Mouse (Mus musculus) hematopoietic stem cell, adult 5-6 weeks (primary cell): ENCODE data around the gene Cask. TPM values are rescaled to one million over a fixed set of nuclear protein-coding genes. Genes with fewer than 3 reads are reported as not detected.

Experiments used
- ATAC-seq, 2 experiments: fragments of 125-278 bp in 1 of 2; replicated peaks in 1 of 2; 2 replicates each; pipeline ENCODE4 v1.8.0; 2016 to 2017; ENCODE audit warnings: inconsistent platforms in 2 of 2, mild to moderate bottlenecking in 2 of 2, moderate number of reproducible peaks in 2 of 2, low read depth in 1 of 2, moderate TSS enrichment in 1 of 2; ENCODE audit not compliant: low FRiP score in 2 of 2, poor library complexity in 2 of 2, severe bottlenecking in 2 of 2, insufficient read depth in 1 of 2, low TSS enrichment in 1 of 2
- total RNA-seq: library from RNA; stranded (forward); fragments of 172-1452, 232-1000 nt; gene quantifications from 2 replicates; pipeline ENCODE4 v1.2.3, GENCODE M21; 2017

The Cask gene
- total RNA-seq, 1 experiment from 2014 or later = 14.1 TPM

DNA sequence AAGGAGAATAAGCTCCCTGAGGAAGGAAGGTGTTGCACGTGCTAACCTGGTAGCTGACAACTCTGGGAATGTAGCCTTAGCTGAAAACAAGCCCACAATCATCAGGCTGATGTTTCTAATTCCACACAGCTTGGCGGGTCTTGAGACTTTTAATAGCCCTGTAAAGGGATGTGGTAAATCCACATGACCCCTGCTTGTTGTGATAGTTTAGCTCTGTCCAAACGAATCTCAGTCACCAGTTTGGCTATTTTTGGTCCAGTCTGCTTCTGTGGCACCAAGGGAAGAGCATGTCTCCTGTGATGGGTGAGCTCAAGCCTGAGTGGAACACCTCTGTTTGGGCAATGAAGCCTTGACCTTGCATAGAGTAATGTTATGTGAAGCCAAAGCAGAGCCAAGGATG, 244.4 kb downstream of the Cask start:
- no peak for ATAC-seq

DNA sequence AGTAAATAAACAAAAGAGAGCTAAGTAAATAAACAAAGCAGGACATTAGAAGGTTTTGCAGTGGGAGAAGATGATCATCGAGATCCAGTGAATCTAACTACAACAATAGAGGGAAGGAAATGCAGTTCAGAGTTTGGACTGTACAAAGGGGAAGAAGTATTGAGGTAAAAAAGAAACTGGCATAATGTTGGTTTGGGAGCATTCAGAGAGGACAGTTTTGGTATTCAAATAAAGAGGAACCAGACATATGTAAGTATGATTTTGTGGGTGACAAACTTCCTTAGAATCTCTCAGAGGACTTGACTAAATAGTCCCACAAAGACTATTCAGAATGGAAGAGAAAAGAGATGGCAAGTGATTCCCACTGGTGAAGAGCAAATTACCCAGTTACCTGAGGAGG, 251.2 kb downstream of the Cask start:
- peak; percentile 51 to 59; a peak in 3 of 4 replicates for ATAC-seq

DNA sequence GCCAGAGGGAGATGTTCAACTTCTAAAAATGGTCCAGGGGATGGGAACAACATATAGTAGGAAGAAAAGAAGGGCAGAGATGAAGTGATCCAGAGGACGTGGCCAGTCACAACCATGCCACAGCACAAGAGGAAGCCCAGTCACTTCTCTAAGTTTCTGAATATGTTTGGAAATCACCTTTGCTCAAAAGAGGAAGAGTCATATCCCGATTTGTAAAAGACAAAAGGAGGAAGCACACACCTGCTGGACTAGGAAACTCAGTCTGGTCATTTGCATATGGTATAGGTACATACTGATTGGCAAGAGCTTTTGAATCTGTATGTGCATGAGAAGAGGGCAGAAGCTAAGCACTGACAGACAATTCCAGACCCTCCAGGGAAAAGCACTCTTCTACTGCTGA, 251.8 kb downstream of the Cask start:
- ATAC-seq = peak in 1 of 2 experiments; percentile 51; a peak in 1 of 4 replicates

DNA sequence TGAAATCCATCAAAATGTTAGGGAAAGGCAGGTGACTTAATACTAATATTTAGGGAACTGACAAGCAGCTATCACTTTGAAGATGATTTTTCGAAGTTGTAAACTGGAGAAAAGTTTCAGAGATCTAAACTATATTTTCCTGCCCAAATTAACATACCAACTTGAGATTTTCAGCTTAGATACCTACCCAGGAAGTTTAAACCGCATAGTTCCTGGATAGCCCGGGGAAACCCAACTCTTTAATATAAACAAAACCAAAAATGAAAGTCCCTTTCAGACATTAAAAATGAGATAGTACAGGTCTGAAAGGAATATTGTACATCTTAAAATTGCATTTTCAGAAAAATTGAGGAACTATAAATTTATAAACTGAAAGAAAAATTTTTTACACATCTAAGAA, 273.5 kb downstream of the Cask start:
- ATAC-seq = no peak; a peak in 1 of 4 replicates

DNA sequence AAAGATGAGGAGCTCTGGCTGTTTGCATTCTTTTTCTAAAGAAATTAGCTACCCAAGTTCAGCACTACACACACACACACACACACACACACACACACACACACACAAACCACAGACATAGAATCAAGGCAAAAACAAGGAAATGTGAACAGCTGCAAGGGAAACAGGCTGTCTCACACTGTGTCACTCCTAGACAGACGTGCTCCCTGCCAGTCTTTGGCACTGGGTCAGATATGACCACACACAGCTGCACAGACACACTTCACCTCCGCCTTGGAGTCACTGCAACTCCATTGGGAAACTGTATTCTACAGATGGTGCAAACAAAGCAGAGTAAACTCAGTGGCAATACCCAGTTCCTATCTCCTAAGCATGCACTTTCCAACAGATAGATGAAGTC, 274.6 kb downstream of the Cask start:
- ATAC-seq = peak; percentile 97 to 99

DNA sequence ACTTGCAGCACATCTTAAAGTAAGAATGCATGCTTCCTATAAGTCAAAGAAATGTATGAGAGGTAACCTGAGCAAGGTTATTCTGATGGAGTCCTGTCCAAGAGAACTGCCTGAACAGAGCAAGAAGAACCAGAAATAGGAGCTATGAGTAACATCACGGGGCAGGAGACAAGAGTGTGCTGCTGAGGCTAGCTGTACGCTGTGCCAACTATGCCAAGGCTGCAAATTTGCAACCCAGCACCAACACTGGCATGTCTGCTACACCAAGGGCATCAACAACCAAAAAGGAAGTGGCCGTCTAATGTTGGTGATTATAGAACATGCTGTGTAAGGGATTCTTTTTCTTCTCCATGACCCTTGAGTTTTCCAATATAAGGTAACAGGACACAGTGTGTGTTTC, 276.3 kb downstream of the Cask start:
- ATAC-seq = no peak

DNA sequence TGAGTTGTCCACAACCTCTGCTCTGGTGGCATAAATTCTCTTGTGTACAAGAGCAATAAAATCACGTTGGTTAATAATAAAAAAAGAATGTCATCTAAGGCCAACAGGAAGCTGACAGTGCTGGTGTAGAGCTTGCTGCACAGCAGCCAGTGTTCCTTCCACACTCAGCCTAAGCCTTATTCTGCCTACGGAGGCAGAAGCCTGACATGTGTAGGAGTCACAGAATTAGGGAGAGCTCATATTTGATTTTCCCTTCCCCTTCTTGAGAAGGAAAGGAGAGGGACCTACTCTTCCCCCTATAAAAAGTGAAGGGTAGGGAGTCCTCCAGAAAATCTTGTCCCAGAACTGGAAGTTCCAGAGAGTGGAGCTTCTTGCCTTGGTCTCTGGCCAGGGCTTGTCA, 276.9 kb downstream of the Cask start:
- ATAC-seq = no peak

DNA sequence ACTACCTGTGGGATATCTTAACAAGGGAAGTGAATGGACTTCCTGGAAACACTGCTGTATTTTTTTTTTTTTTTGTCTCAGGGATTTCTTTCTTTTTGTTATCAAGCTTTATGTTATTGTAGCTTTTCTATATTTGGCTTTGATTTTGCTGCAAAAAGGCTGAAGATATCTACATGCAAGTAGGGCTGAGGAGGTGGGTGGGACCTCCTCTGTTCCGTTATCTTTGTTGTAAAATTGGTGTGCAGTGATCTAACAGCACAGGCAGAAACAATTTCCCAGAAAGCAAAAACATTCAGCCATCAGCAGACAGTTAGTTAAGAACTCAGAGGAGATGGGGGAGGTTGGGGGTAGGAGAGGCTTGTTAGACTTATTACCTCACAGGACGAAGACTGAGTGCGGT, 296.7 kb downstream of the Cask start:
- ATAC-seq = no peak

DNA sequence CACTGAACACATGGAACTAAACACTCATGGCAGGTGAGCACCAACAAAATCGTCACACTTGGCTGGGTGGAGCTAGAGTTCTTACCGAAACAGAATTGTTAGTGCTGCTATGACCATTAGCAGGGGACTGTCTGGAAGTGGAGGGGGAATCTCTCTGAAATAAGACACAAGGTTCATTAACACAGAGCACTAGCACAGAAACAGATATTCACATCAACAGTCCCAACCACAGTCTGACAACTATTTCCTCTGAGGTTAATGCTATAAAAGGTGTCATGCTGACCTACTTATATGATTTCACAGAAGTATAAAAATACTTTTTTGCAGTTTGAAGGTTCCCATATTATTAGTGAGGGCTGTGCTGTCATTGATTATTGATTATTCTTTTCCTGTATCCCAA, 298.9 kb downstream of the Cask start:
- peak; percentile 39 to 59; a peak in 3 of 4 replicates for ATAC-seq

DNA sequence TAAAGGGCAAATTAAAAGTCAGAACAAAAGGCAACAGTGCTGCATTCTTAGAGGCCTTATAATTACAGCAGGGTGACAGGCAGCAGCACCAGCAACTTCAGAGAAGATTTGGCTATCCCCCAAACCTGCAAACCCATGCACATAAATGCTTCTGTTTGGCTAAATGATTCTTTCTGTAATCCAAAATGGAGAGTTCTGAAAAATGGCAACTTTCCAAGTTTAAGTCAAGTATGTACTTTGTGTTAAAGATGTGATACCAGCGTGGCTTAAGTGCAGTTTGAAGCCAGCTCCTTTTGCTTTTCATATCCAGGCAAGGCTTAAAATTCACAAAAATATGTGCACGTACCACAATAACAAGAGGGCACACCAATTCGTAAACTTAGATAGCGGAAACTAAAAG, 299.6 kb downstream of the Cask start:
- ATAC-seq = no peak

DNA sequence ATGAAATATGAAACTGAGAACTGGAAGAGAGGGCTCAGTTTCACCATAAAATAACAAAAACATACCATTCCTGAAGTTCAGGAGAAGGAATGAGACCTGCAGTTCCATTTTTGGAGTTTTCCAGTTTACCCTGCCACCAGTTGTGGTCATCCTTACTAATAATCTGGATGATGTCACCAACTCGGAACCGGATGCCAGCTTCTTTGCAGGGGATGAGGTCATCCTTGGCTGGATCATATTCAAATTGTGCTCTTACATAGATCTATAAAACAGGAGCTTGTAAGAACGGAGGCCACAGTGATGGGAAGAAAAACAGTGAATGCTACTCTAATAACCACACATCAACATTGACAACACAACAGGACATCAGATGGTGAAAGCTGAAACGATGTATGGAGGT, 302.1 kb downstream of the Cask start:
- no peak for ATAC-seq

DNA sequence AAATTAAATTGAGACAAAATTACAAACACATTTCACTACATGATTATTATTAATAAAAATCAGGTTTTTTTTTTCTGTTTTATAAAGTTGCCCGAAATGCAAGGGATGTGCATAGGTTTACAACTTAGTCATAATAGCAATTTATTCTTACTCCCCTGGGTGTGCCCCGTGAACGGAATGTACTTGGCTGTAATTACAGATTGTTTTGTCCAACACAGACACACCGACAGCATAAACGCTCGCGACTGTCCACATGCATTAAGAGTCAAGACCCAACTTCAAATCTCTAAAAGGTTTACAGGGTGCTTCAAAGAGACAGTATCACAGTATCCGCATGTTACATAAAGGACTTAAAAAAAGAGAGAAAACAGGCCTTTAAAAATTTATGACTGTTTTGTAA, 329.9 kb downstream of the Cask start:
- ATAC-seq = no peak

DNA sequence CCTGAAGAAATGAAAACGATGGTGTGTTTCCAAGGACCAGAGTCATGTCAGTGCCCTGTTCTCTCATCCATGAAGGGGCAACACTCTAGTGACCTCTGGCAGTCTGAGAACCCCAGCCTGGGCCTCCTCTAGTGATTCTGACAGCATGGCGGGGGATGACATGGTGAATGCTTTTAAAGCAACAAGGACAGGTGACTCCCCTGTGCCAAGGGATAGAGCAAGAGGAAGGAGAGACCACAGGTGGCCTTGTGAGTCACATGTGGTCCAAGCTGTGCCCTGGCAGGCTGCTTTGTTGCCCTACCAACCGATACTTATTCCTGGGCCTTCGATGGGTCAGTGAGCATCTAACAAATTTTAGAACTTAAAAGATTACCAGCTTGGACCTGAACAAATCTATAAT, 330.6 kb downstream of the Cask start:
- no peak for ATAC-seq

DNA sequence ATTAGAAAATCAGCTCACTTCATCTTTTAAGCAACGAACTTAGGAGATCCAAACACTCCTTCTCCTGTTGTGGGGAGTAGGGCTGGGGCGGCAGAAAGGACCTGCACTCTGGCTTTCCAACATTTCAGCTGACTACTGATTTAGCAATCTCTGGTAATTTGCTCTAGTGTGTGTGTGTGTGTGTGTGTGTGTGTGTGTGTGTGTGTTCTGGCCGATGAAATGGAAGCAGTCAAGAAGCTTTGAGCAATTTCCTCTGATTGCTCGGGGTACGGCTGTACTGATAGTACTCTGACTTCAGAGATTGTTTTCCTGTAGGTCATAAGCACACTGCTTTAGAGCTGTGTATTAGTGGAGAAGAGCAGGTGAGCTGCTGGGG, 331.8 kb downstream of the Cask start:
- ATAC-seq = no peak

DNA sequence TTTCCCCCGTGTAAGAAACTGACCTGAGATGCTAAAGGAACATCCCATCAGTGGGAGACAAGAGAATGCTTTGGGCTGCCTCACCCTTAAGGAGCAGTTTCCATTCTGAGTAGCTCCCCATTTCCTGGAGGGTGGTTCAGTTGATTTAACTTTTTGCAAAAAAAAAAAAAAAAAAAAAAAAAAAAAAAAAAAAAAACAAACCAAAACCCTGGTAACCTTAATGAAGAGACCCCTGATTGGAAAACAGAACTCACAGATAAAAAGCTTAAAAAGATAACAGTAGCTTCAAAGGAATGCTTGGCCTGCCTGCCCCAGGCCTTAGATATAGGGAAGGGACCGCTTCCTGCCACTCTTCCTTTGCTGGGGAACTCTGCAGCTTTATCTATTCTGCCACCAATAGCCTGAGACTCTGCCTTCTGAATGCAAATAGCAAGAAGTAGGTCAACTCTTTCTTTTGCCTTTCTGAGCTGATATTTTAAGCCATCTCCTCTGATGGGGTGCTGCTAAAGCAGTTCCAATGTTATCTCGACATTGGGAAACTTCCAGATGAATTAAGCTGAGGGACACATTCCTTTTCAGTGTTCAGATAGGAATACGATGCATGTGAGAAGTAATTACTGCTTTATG, 332.3 kb downstream of the Cask start:
- no peak for ATAC-seq

DNA sequence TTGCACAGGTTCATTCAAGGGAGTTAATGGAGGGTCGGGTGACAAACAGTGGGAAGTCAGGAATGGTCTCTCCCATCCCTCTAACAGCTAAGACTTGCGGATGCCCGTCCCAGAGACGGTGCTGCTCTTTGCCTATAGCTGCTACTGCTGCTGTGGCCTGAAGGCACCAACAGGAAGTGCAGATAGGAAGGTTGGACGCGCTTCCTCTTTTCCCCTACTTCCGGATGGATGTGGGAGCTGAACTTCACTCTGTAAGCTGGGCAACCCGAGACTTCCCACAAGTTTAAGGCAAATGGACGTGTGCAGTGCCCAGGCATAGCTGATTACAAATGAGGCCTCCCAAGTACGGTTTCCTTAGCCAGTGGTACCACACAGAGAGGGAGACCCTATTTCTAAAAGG, 333.1 kb downstream of the Cask start:
- peak; percentile 36 to 37; a peak in 1 of 4 replicates for ATAC-seq

DNA sequence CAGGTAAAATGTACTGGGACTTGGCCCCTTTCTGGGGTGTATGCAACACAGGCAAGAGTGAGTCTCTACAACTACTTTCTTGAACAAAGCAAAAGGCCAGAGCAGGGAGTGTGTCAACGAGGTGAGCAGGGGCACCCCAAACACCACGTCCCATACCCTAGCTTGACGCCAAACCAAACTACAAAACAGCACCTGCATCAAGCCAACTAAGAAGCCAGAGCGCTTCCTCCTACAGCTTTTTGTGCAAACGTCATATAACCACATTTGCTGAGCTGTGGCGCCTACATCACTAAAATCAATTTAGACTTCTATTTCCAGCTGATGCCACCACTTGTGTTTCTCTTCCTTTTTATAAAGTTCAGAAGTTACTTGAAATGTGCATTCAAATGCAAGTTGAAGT, 334.7 kb downstream of the Cask start:
- peak; percentile 62 to 66 for ATAC-seq

DNA sequence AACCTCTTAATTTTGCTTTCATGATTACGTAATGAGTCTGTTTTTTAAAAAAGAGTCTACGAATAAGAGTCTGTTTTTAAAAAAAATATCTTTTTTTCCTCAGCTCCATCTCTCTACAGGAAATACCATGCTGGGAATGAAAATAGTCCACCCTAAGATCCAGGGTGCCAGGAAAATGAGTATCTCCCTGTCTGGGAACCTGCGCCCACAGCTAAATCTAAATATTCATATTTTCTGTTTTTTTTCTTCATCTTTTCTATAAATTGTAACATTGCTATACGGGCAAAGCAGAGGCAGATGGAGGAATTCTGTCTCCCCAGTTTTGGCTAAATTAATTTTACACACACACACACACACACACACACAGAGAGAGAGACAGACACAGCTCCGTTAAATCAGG, 337.3 kb downstream of the Cask start:
- ATAC-seq = no peak

DNA sequence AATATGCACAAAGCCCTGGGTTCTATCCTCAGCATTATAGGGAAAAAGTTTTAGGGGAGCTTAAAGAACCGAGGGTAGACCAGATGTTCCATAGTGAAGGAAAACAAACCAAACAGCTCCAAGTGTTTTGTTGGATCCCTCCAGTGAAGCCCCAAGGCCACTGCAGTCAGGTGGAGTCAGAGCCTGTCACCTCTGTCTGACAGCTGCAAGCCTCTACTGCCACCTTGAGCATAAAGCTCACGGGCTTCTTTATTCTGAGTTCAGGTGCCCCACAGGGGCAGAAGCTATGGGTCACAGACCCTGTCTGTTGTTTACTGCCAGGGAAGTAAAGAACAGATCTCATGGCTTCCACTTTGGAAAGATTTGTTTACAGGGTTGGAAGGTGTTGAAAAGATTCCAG, 338.0 kb downstream of the Cask start:
- ATAC-seq = peak in 1 of 2 experiments; percentile 49; a peak in 1 of 4 replicates

DNA sequence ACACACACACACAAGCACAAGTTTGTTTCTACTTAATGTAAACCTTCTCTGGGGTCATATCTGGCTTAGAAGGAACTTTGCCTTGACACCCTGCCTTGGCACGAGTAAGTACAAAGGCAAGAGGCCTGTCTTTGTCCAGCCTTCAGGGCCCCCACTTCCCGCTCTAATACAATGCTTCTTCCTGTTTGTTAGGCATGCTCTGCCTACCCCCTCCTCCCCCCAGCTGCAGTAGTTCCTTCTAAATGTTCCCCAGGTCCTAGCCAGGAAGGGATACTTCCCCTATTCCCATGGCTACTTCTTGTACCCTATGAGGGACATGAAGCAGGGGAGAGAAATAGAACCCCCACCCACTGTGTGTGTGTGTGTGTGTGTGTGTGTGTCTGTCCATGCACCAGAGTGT, 344.8 kb downstream of the Cask start:
- no peak for ATAC-seq
